Mouse (Mus musculus) liver, postnatal 0 days (tissue): Measurements from ENCODE around the gene Ost4.

Experiments
- CTCF ChIP-seq: sonication (generic); IDR thresholded peaks from 2 replicates; pipeline ENCODE4 v1.5.1; 2016; ENCODE audit warnings: antibody characterized with exemption, low read depth
- EP300 ChIP-seq: IDR thresholded peaks from 2 replicates; pipeline ENCODE4 v1.6.1; 2016; ENCODE audit warnings: antibody characterized with exemption, low read depth, mild to moderate bottlenecking

DNA sequence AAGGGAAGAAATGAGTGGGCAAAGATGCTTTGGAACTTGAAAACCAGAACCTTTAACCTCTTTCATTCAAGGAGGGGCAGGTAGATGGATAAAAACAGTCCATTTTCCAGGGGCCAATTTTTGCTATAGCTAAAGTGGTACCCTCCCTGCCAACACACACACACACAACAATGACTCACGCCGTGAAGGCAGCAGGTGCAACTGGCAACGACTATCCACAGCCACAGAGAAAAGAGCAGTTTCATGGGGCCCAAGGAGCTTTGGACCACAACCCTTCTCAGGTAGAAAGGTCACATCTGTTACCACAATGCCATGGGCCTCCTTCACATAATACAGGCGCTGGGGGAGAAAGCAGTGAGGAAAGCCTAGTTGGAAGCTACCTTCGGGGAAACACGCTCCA is 48.2 kb upstream of the Ost4 start:
- no peak for TF ChIP-seq EP300
- TF ChIP-seq CTCF, result no peak
